Mouse (Mus musculus) forebrain, embryonic 14.5 days (tissue): ENCODE measurements around the gene Atp1a3. TPM values are rescaled to one million over a fixed set of nuclear protein-coding genes. Genes with fewer than 3 reads are reported as not detected.

Source experiments
- ATAC-seq: fragments of 200-750 bp; cut with Nextera tagmentation; 2 replicates; pipeline ENCODE4 v1.8.0; 2017; ENCODE audit warnings: mild to moderate bottlenecking, moderate library complexity
- DNase-seq: peaks from one replicate; pipeline ENCODE4 v3.0.0-alpha.2; 2015; ENCODE audit warnings: low spot score
- H3K27ac ChIP-seq: fragments of 300-500 bp; sonication (generic); 2 replicates; pipeline ENCODE4 v1.5.1; 2014; ENCODE audit warnings: low read depth, mild to moderate bottlenecking, control low read depth, low read length, moderate library complexity
- H3K27me3 ChIP-seq: fragments of 300-500 bp; sonication (generic); replicated peaks from 2 replicates; pipeline ENCODE4 v1.6.1; 2014; ENCODE audit warnings: low read length, control low read depth, mixed read lengths; ENCODE audit not compliant: control insufficient read depth, insufficient read depth
- H3K36me3 ChIP-seq: fragments of 300-500 bp; sonication (generic); 2 replicates; pipeline ENCODE4 v1.6.1; 2014; ENCODE audit warnings: low read length, control low read depth; ENCODE audit not compliant: control insufficient read depth, insufficient read depth
- H3K4me1 ChIP-seq: fragments of 300-500 bp; sonication (generic); 2 replicates; pipeline ENCODE4 v1.6.1; 2014; ENCODE audit warnings: antibody characterized with exemption, low read length, control low read depth; ENCODE audit not compliant: control insufficient read depth, insufficient read depth
- H3K4me2 ChIP-seq: fragments of 300-500 bp; sonication (generic); 2 replicates; pipeline ENCODE4 v1.6.1; 2014; ENCODE audit warnings: mild to moderate bottlenecking, control low read depth, low read length
- H3K4me3 ChIP-seq: fragments of 300-500 bp; sonication (generic); 2 replicates; pipeline ENCODE4 v1.5.1; 2014; ENCODE audit warnings: low read depth, low read length, control low read depth
- H3K9ac ChIP-seq: fragments of 300-500 bp; sonication (generic); 2 replicates; pipeline ENCODE4 v1.6.1; 2014; ENCODE audit warnings: mild to moderate bottlenecking, low read length, control low read depth, moderate library complexity
- H3K9me3 ChIP-seq: fragments of 300-500 bp; sonication (generic); replicated peaks from 2 replicates; pipeline ENCODE4 v1.6.1; 2016; ENCODE audit warnings: low read length, control low read depth, mixed read lengths; ENCODE audit not compliant: control insufficient read depth
- WGBS: fragments of 180-500 bp; shearing (Covaris S2); extraction: QIAGEN DNeasy Blood & Tissue Kit; methylation state at CpG from one replicate; pipeline ENCODE4 v1.1.7; 2014; 5-methylcytosine and 5-hydroxymethylcytosine counted together
- polyA plus RNA-seq: library from polyadenylated mRNA; unstranded; fragments of >200 nt; fragmentation: Nextera tagmentation; extraction: Ambion mirVana; gene quantifications from 2 replicates; pipeline ENCODE4 v1.2.1, GENCODE M21; 2014

Atp1a3 gene
- polyA plus RNA-seq, 1 experiment from 2014 or later = 122 TPM

GRCm38 (mm10) chr7:24971972-24972893 lies 33.5 kb downstream of the Atp1a3 start, which contains the start of gene Rabac1:
TSS of gene Rabac1 (minus strand) at chr7:24972754.
- peak; percentile 99 for DNase-seq
- no peaks in the 10 kb centered on the region for H3K27me3 ChIP-seq
- peak; percentile 93 for ATAC-seq
- H3K9me3 ChIP-seq = no peaks in the 10 kb centered on the region
- H3K27ac ChIP-seq = peak within 1 kb of the TSS; percentile 49
- H3K4me1 ChIP-seq = peaks cover 4% of the 10 kb centered on the region; the same call in 1 of the 2 replicates
- H3K9ac ChIP-seq = peak within 1 kb of the TSS; percentile 74
- H3K4me2 ChIP-seq = peak within 1 kb of the TSS; percentile 71
- peak within 1 kb of the TSS; percentile 63 for H3K4me3 ChIP-seq
- peaks cover 4% of the 10 kb centered on the region; the same call in 1 of the 2 replicates for H3K36me3 ChIP-seq
- under 1% methylated on average over 45 of the region's 45 CpGs for WGBS

- Histone ChIP-seq H3K36me3 (peaks cover 4% of the 10 kb centered on the region; the same call in 1 of the 2 replicates), H3K9me3 (no peaks in the 10 kb centered on the region), H3K27me3 (no peaks in the 10 kb centered on the region), H3K4me3 (peak overlapping the region; percentile 63), H3K4me1 (peaks cover 4% of the 10 kb centered on the region; the same call in 1 of the 2 replicates), H3K27ac (no peak overlapping the region), H3K9ac (peak overlapping the region; percentile 74), H3K4me2 (peak overlapping the region; percentile 71)
- 7% methylated on average over 19 of the region's 19 CpGs for WGBS
- peak; percentile 71 for DNase-seq
- ATAC-seq = no peak; the same call in 1 of the 2 replicates
These were observed 34.3 kb downstream of the Atp1a3 start for GRCm38 (mm10) chr7:24971261-24971971.

- WGBS = 97% methylated on average over 3 of the region's 3 CpGs
- Histone ChIP-seq H3K4me3 (no peak overlapping the region), H3K27me3 (no peaks in the 10 kb centered on the region), H3K4me1 (peaks cover 4% of the 10 kb centered on the region; the same call in 1 of the 2 replicates), H3K36me3 (peaks cover 4% of the 10 kb centered on the region; the same call in 1 of the 2 replicates), H3K4me2 (no peak overlapping the region), H3K27ac (no peak overlapping the region), H3K9me3 (no peaks in the 10 kb centered on the region), H3K9ac (no peak overlapping the region)
- DNase-seq = no peak
- ATAC-seq = no peak
These were observed 35.4 kb downstream of the Atp1a3 start for GRCm38 (mm10) chr7:24970341-24970740.

DNA sequence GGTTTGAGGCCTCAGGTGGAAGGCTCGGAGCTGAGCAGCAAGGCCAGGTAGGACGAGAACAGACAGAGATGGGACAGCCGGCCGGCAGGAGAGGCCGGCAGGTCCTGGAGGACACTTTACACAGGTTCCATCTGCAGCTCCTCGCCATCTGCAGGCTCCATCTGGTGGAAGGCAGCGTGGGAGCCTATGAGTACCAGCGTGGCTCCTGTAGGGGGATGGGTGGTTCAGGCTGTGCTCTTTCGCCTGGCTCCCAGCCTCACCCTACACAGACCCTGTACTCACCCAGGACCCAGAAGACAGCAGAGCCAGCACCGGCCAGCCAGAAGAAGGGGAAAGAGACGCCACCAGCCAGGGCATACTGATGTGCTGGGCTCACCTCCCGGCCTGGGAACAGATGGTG lies 36.0 kb downstream of the Atp1a3 start:
- Histone ChIP-seq H3K27me3 (no peaks in the 10 kb centered on the region), H3K4me3 (no peak overlapping the region), H3K9me3 (no peaks in the 10 kb centered on the region), H3K4me1 (peaks cover 4% of the 10 kb centered on the region; the same call in 1 of the 2 replicates), H3K36me3 (peaks cover 4% of the 10 kb centered on the region; the same call in 1 of the 2 replicates), H3K4me2 (no peak overlapping the region), H3K27ac (no peak overlapping the region), H3K9ac (no peak overlapping the region)
- 69% methylated on average over 12 of the region's 12 CpGs for WGBS
- ATAC-seq = no peak
- peak; percentile 24 for DNase-seq

- Histone ChIP-seq H3K36me3 (peaks cover 4% of the 10 kb centered on the region; the same call in 1 of the 2 replicates), H3K4me1 (peaks cover 4% of the 10 kb centered on the region; the same call in 1 of the 2 replicates), H3K27me3 (no peaks in the 10 kb centered on the region), H3K9me3 (no peaks in the 10 kb centered on the region), H3K4me2 (no peak overlapping the region), H3K27ac (no peak overlapping the region), H3K9ac (no peak overlapping the region), H3K4me3 (no peak overlapping the region)
- WGBS = 73% methylated on average over 6 of the region's 6 CpGs
- ATAC-seq (no peak), DNase-seq (no peak)
These were observed 37.3 kb downstream of the Atp1a3 start for GRCm38 (mm10) chr7:24968463-24968862.

- H3K36me3 ChIP-seq = peaks cover 4% of the 10 kb centered on the region; the same call in 1 of the 2 replicates
- no peak overlapping the region for H3K4me2 ChIP-seq
- ATAC-seq (no peak), DNase-seq (no peak)
- no peak overlapping the region for H3K9ac ChIP-seq
- 87% methylated on average over 8 of the region's 8 CpGs for WGBS
- no peak overlapping the region for H3K4me3 ChIP-seq
- no peaks in the 10 kb centered on the region for H3K9me3 ChIP-seq
- peaks cover 4% of the 10 kb centered on the region; the same call in 1 of the 2 replicates for H3K4me1 ChIP-seq
- H3K27me3 ChIP-seq = no peaks in the 10 kb centered on the region
- no peak overlapping the region for H3K27ac ChIP-seq
These were observed 37.8 kb downstream of the Atp1a3 start for GRCm38 (mm10) chr7:24967966-24968365.

- Histone ChIP-seq H3K9ac (no peak overlapping the region), H3K27ac (no peak overlapping the region), H3K36me3 (peaks cover 4% of the 10 kb centered on the region; the same call in 1 of the 2 replicates), H3K9me3 (no peaks in the 10 kb centered on the region), H3K4me3 (no peak overlapping the region), H3K27me3 (no peaks in the 10 kb centered on the region), H3K4me1 (no peaks in the 10 kb centered on the region), H3K4me2 (no peak overlapping the region)
- DNase-seq (peak; percentile 83), ATAC-seq (0 out of 2 replicates have a peak, but pooled peaks have one; percentile 40)
- WGBS = 17% methylated on average over 5 of the region's 5 CpGs
These were observed 40.7 kb downstream of the Atp1a3 start for GRCm38 (mm10) chr7:24964897-24965535.

GRCm38 (mm10) chr7:24964288-24964687 lies 41.5 kb downstream of the Atp1a3 start:
- no peaks in the 10 kb centered on the region for H3K4me1 ChIP-seq
- H3K36me3 ChIP-seq = no peaks in the 10 kb centered on the region
- H3K4me3 ChIP-seq = no peak overlapping the region
- H3K27me3 ChIP-seq = no peaks in the 10 kb centered on the region
- no peak overlapping the region for H3K9ac ChIP-seq
- H3K9me3 ChIP-seq = no peaks in the 10 kb centered on the region
- no peak overlapping the region for H3K27ac ChIP-seq
- DNase-seq = no peak
- whole genome bisulfite sequencing = 83% methylated on average over 2 of the region's 2 CpGs
- ATAC-seq = no peak
- H3K4me2 ChIP-seq = no peak overlapping the region
